Mouse (Mus musculus) liver, embryonic 11.5 days (tissue): ENCODE results near the gene Tmem119. TPM values are rescaled to one million over a fixed set of nuclear protein-coding genes. Genes with fewer than 3 reads are reported as not detected.

Experiments
- ATAC-seq: fragments of 200-750 bp; cut with Nextera tagmentation; replicated peaks from 2 replicates; pipeline ENCODE4 v1.8.0; 2017; ENCODE audit warnings: moderate number of reproducible peaks, mild to moderate bottlenecking, moderate TSS enrichment, moderate library complexity; ENCODE audit not compliant: low FRiP score
- DNase-seq: peaks from one replicate; pipeline ENCODE4 v3.0.0-alpha.2; 2017; ENCODE audit warnings: low spot score
- H3K27ac ChIP-seq: fragments of 300-500 bp; sonication (generic); 2 replicates; pipeline ENCODE4 v1.5.1; 2014; ENCODE audit warnings: mild to moderate bottlenecking, low read depth, low read length, control low read depth
- H3K27me3 ChIP-seq: fragments of 300-500 bp; sonication (generic); replicated peaks from 2 replicates; pipeline ENCODE4 v1.6.1; 2014; ENCODE audit warnings: low read length, mixed read lengths; ENCODE audit not compliant: control insufficient read depth, insufficient read depth
- H3K36me3 ChIP-seq: fragments of 300-500 bp; sonication (generic); 2 replicates; pipeline ENCODE4 v1.6.1; 2014; ENCODE audit warnings: mild to moderate bottlenecking, low read length, moderate library complexity, mixed read lengths; ENCODE audit not compliant: control insufficient read depth, insufficient read depth
- H3K4me1 ChIP-seq: fragments of 300-500 bp; sonication (generic); replicated peaks from 2 replicates; pipeline ENCODE4 v1.6.1; 2014; ENCODE audit warnings: low read length, mixed read lengths; ENCODE audit not compliant: control insufficient read depth, insufficient read depth
- H3K4me2 ChIP-seq: fragments of 300-500 bp; sonication (generic); 2 replicates; pipeline ENCODE4 v1.6.1; 2014; ENCODE audit warnings: mild to moderate bottlenecking, control low read depth, moderate library complexity
- H3K4me3 ChIP-seq: fragments of 300-500 bp; sonication (generic); 2 replicates; pipeline ENCODE4 v1.5.1; 2014; ENCODE audit warnings: low read depth, low read length, control low read depth
- H3K9ac ChIP-seq: fragments of 300-500 bp; sonication (generic); 2 replicates; pipeline ENCODE4 v1.6.1; 2014; ENCODE audit warnings: low read depth, low read length, control low read depth
- H3K9me3 ChIP-seq: fragments of 300-500 bp; sonication (generic); 2 replicates; pipeline ENCODE4 v1.6.1; 2016; ENCODE audit warnings: low read length, inconsistent platforms, mixed read lengths; ENCODE audit not compliant: control insufficient read depth
- WGBS: fragments of 180-500 bp; shearing (Covaris S2); extraction: QIAGEN DNeasy Blood & Tissue Kit; methylation state at CpG from one replicate; pipeline ENCODE4 v1.1.7; 2014; 5-methylcytosine and 5-hydroxymethylcytosine counted together
- polyA plus RNA-seq: library from polyadenylated mRNA; unstranded; fragments of >200 nt; fragmentation: Nextera tagmentation; extraction: Ambion mirVana; gene quantifications from 2 replicates; pipeline ENCODE4 v1.2.1, GENCODE M21; 2014

The Tmem119 gene
- polyA plus RNA-seq, 1 experiment from 2014 or later, result 16.9 TPM

DNA sequence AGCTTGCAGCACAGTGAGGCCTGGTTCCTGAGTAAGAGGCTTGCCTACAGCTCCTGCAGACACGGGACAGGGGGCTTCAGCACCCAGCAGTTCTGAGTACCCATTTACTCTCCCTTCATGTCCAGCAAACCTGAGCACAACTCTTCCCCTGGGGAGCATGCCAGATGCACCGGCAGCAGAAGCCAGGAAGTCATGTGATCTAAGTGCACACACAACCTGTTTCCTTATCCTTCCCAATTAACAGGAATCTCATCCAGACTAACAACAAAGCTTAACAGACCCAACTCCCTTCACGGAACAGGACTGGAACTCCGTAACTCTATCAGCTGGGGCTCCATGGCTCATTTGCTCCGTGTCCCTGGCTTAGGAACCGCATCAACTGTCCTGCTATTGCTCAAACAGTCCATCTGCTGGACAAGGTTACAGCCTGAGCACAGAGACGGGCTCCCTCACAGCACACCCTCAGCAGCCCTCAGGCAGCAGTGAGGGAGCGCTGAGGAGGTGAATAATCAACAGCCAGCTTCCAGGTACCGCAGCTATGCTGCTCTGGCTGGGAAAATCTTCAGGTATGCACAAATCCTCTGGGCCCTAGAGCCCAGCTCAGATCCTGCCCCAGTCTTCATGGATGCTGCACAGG, 48.7 kb downstream of the Tmem119 start:
- Histone ChIP-seq H3K4me2 (no peak overlapping the region), H3K27ac (no peak overlapping the region), H3K36me3 (peaks cover 77% of the 10 kb centered on the region), H3K27me3 (no peaks in the 10 kb centered on the region), H3K4me1 (no peaks in the 10 kb centered on the region), H3K9ac (no peak overlapping the region), H3K4me3 (no peak overlapping the region), H3K9me3 (no peaks in the 10 kb centered on the region)
- no peak for DNase-seq
- 89% methylated on average over 9 of the region's 9 CpGs for WGBS
- no peak for ATAC-seq

GRCm38 (mm10) chr5:113748556-113749331, 51.6 kb downstream of the Tmem119 start:
- Histone ChIP-seq H3K4me1 (no peaks in the 10 kb centered on the region), H3K9me3 (no peaks in the 10 kb centered on the region), H3K4me3 (no peak overlapping the region), H3K36me3 (peaks cover 85% of the 10 kb centered on the region), H3K9ac (no peak overlapping the region), H3K4me2 (no peak overlapping the region), H3K27me3 (no peaks in the 10 kb centered on the region), H3K27ac (no peak overlapping the region)
- WGBS, result 93% methylated on average over 13 of the region's 13 CpGs
- DNase-seq, result no peak
- ATAC-seq, result no peak

- no peaks in the 10 kb centered on the region for H3K4me1 ChIP-seq
These were observed 52.7 kb downstream of the Tmem119 start for GRCm38 (mm10) chr5:113747629-113748028.

More at GRCm38 (mm10) chr5:113747629-113748028, 52.7 kb downstream of the Tmem119 start:
- Histone ChIP-seq H3K27ac (no peak overlapping the region), H3K4me2 (no peak overlapping the region), H3K27me3 (no peaks in the 10 kb centered on the region), H3K36me3 (peaks cover 85% of the 10 kb centered on the region), H3K9me3 (no peaks in the 10 kb centered on the region), H3K4me3 (no peak overlapping the region), H3K9ac (no peak overlapping the region)
- WGBS, result 95% methylated on average over 5 of the region's 5 CpGs
- ATAC-seq, result no peak
- no peak for DNase-seq

Other genes with a start within 250 kb of the Tmem119 start
- gene Cmklr1, start 150.1 kb downstream of the Tmem119 start, polyA plus RNA-seq, result 2.5 and 2.6 TPM in 2 replicates
- gene 1700069L16Rik, start 75.7 kb downstream of the Tmem119 start, polyA plus RNA-seq, result not detected in 2 replicates
- gene Ficd, start 64.7 kb downstream of the Tmem119 start, polyA plus RNA-seq, result 2.9 and 3.7 TPM in 2 replicates
- 52.0 and 54.4 TPM in 2 replicates for gene Sart3, start 28.0 kb downstream of the Tmem119 start, polyA plus RNA-seq
- gene Iscu, start 27.8 kb downstream of the Tmem119 start, polyA plus RNA-seq, result 109 and 117 TPM in 2 replicates
- 17.1 and 17.8 TPM in 2 replicates for gene Selplg, start 32.1 kb upstream of the Tmem119 start, polyA plus RNA-seq
- gene Coro1c, start 108.2 kb upstream of the Tmem119 start, polyA plus RNA-seq, result 122 and 137 TPM in 2 replicates
- gene Ssh1, start 193.4 kb upstream of the Tmem119 start, polyA plus RNA-seq, result 16.2 and 17.8 TPM in 2 replicates
- gene Dao, start 203.2 kb upstream of the Tmem119 start, polyA plus RNA-seq, result 0.23 TPM in 1 of 2 replicates, not detected in the other